Mouse (Mus musculus) hindbrain, embryonic 16.5 days (tissue): ENCODE measurements around the gene Tulp2. TPM values are rescaled to one million over a fixed set of nuclear protein-coding genes. Genes with fewer than 3 reads are reported as not detected.
"Not testable (repeated sequence)": the region's sequence is repeated elsewhere in the genome, so short reads cannot be mapped to it uniquely, and the experiment has no call there.

Experiments used
- ATAC-seq: fragments of 200-750 bp; cut with Nextera tagmentation; 2 replicates; pipeline ENCODE4 v1.8.0; 2017; ENCODE audit warnings: moderate TSS enrichment, moderate library complexity
- H3K27ac ChIP-seq: fragments of 300-500 bp; sonication (generic); 2 replicates; pipeline ENCODE4 v1.5.1; 2014; ENCODE audit warnings: low read depth, mild to moderate bottlenecking, control low read depth, low read length, moderate library complexity
- H3K27me3 ChIP-seq: fragments of 300-500 bp; sonication (generic); replicated peaks from 2 replicates; pipeline ENCODE4 v1.6.1; 2014; ENCODE audit warnings: low read length; ENCODE audit not compliant: control insufficient read depth, insufficient read depth
- H3K36me3 ChIP-seq: fragments of 300-500 bp; sonication (generic); 2 replicates; pipeline ENCODE4 v1.6.1; 2014; ENCODE audit warnings: mild to moderate bottlenecking, low read length, moderate library complexity, mixed read lengths; ENCODE audit not compliant: control insufficient read depth, insufficient read depth
- H3K4me1 ChIP-seq: fragments of 300-500 bp; sonication (generic); 2 replicates; pipeline ENCODE4 v1.6.1; 2014; ENCODE audit warnings: low read depth, low read length; ENCODE audit not compliant: control insufficient read depth, insufficient read depth
- H3K4me2 ChIP-seq: fragments of 300-500 bp; sonication (generic); 2 replicates; pipeline ENCODE4 v1.6.1; 2014; ENCODE audit warnings: mild to moderate bottlenecking, low read length, control low read depth, moderate library complexity
- H3K4me3 ChIP-seq: fragments of 300-500 bp; sonication (generic); 2 replicates; pipeline ENCODE4 v1.5.1; 2014; ENCODE audit warnings: mild to moderate bottlenecking, low read length, control low read depth, moderate library complexity
- H3K9ac ChIP-seq: fragments of 300-500 bp; sonication (generic); 2 replicates; pipeline ENCODE4 v1.6.1; 2014; ENCODE audit warnings: low read depth, mild to moderate bottlenecking, control low read depth, low read length, moderate library complexity
- H3K9me3 ChIP-seq: fragments of 300-500 bp; sonication (generic); 2 replicates; pipeline ENCODE4 v1.6.1; 2014; ENCODE audit warnings: mild to moderate bottlenecking, low read length, moderate library complexity; ENCODE audit not compliant: control insufficient read depth
- WGBS: fragments of 180-500 bp; shearing (Covaris S2); extraction: QIAGEN DNeasy Blood & Tissue Kit; methylation state at CpG from one replicate; pipeline ENCODE4 v1.1.7; 2014; 5-methylcytosine and 5-hydroxymethylcytosine counted together
- polyA plus RNA-seq: library from polyadenylated mRNA; unstranded; fragments of >200 nt; fragmentation: Nextera tagmentation; extraction: Ambion mirVana; gene quantifications from 2 replicates; pipeline ENCODE4 v1.2.1, GENCODE M21; 2015

The Tulp2 gene
- polyA plus RNA-seq, 1 experiment from 2014 or later, result 0.20 TPM

- WGBS, result under 1% methylated on average over 44 of the region's 44 CpGs
- peak; percentile 93 for ATAC-seq
These were observed 28.5 kb downstream of the Tulp2 start, which contains the start of gene Nucb1 for GRCm38 (mm10) chr7:45509912-45510787. Gene Nucb1 (minus strand): TSS chr7:45510406.

GRCm38 (mm10) chr7:45514411-45514810 is 32.7 kb downstream of the Tulp2 start:
- H3K36me3 ChIP-seq, result no peaks in the 10 kb centered on the region
- 86% methylated on average over 7 of the region's 7 CpGs for WGBS
- H3K27me3 ChIP-seq, result no peaks in the 10 kb centered on the region
- H3K9me3 ChIP-seq, result no peaks in the 10 kb centered on the region
- no peak overlapping the region for H3K4me3 ChIP-seq
- no peak overlapping the region for H3K27ac ChIP-seq
- peaks cover 3% of the 10 kb centered on the region for H3K4me1 ChIP-seq
- H3K4me2 ChIP-seq, result no peak overlapping the region
- no peak for ATAC-seq
- no peak overlapping the region for H3K9ac ChIP-seq

More at GRCm38 (mm10) chr7:45509912-45510787, 28.5 kb downstream of the Tulp2 start, which contains the start of gene Nucb1:
- Histone ChIP-seq H3K4me2 (peak within 1 kb of the TSS; percentile 96), H3K4me3 (peak within 1 kb of the TSS; percentile 84), H3K27ac (peak within 1 kb of the TSS; percentile 89), H3K36me3 (peaks cover 4% of the 10 kb centered on the region; the same call in 1 of the 2 replicates), H3K9ac (peak within 1 kb of the TSS; percentile 87), H3K4me1 (peaks cover 15% of the 10 kb centered on the region), H3K9me3 (no peaks in the 10 kb centered on the region), H3K27me3 (no peaks in the 10 kb centered on the region)

- no peak overlapping the region for H3K4me3 ChIP-seq
- no peak overlapping the region for H3K9ac ChIP-seq
- no peak overlapping the region for H3K27ac ChIP-seq
- no peaks in the 10 kb centered on the region for H3K4me1 ChIP-seq
- no peaks in the 10 kb centered on the region for H3K27me3 ChIP-seq
- no peaks in the 10 kb centered on the region for H3K36me3 ChIP-seq
- H3K9me3 ChIP-seq, result no peaks in the 10 kb centered on the region
- 23% methylated on average over 16 of the region's 16 CpGs for WGBS
- no peak overlapping the region for H3K4me2 ChIP-seq
- ATAC-seq, result no peak
These were observed 33.8 kb downstream of the Tulp2 start for GRCm38 (mm10) chr7:45515436-45515835.

- H3K27ac ChIP-seq, H3K9ac ChIP-seq, H3K4me3 ChIP-seq, H3K9me3 ChIP-seq, H3K36me3 ChIP-seq, ATAC-seq, H3K4me1 ChIP-seq, H3K4me2 ChIP-seq, H3K27me3 ChIP-seq: not testable (repeated sequence)
- WGBS, result 74% methylated on average over 5 of the region's 5 CpGs
These were observed 35.2 kb downstream of the Tulp2 start for GRCm38 (mm10) chr7:45516846-45517245.

- H3K4me3 ChIP-seq, result no peak overlapping the region
- ATAC-seq, result no peak
These were observed 36.9 kb downstream of the Tulp2 start for GRCm38 (mm10) chr7:45518618-45519017.

GRCm38 (mm10) chr7:45519345-45520120 is 37.9 kb downstream of the Tulp2 start:
- H3K4me2 ChIP-seq, result no peak overlapping the region
- no peak overlapping the region for H3K27ac ChIP-seq
- WGBS, result 78% methylated on average over 8 of the region's 8 CpGs
- H3K4me3 ChIP-seq, result no peak overlapping the region
- H3K27me3 ChIP-seq, result no peaks in the 10 kb centered on the region
- H3K9ac ChIP-seq, result no peak overlapping the region
- no peak for ATAC-seq
- H3K9me3 ChIP-seq, result no peaks in the 10 kb centered on the region
- H3K4me1 ChIP-seq, result peaks cover 10% of the 10 kb centered on the region
- H3K36me3 ChIP-seq, result peaks cover 2% of the 10 kb centered on the region; the same call in 1 of the 2 replicates

More at GRCm38 (mm10) chr7:45518618-45519017, 36.9 kb downstream of the Tulp2 start:
- no peaks in the 10 kb centered on the region for H3K9me3 ChIP-seq
- H3K9ac ChIP-seq, result no peak overlapping the region
- peaks cover 8% of the 10 kb centered on the region for H3K4me1 ChIP-seq
- H3K36me3 ChIP-seq, result peaks cover 2% of the 10 kb centered on the region; the same call in 1 of the 2 replicates
- no peak overlapping the region for H3K27ac ChIP-seq
- no peak overlapping the region for H3K4me2 ChIP-seq
- 90% methylated on average over 16 of the region's 16 CpGs for WGBS
- H3K27me3 ChIP-seq, result no peaks in the 10 kb centered on the region

GRCm38 (mm10) chr7:45520605-45521004 is 38.9 kb downstream of the Tulp2 start:
- peaks cover 21% of the 10 kb centered on the region for H3K4me1 ChIP-seq
- no peak overlapping the region for H3K4me3 ChIP-seq
- H3K9ac ChIP-seq, result no peak overlapping the region
- H3K27me3 ChIP-seq, result no peaks in the 10 kb centered on the region
- no peak for ATAC-seq
- 91% methylated on average over 7 of the region's 7 CpGs for WGBS
- no peaks in the 10 kb centered on the region for H3K9me3 ChIP-seq
- no peak overlapping the region for H3K4me2 ChIP-seq
- H3K36me3 ChIP-seq, result peaks cover 2% of the 10 kb centered on the region; the same call in 1 of the 2 replicates
- H3K27ac ChIP-seq, result no peak overlapping the region

GRCm38 (mm10) chr7:45521728-45522184 is 40.1 kb downstream of the Tulp2 start:
- peak overlapping the region; percentile 75 for H3K9ac ChIP-seq
- peak; percentile 83 for ATAC-seq
- WGBS, result under 1% methylated on average over 28 of the region's 28 CpGs
- peak overlapping the region; percentile 56 for H3K4me3 ChIP-seq
- H3K27me3 ChIP-seq, result no peaks in the 10 kb centered on the region
- peaks cover 24% of the 10 kb centered on the region for H3K4me1 ChIP-seq
- H3K36me3 ChIP-seq, result peaks cover 2% of the 10 kb centered on the region; the same call in 1 of the 2 replicates
- peak overlapping the region; percentile 61 for H3K4me2 ChIP-seq
- H3K9me3 ChIP-seq, result no peaks in the 10 kb centered on the region
- peak overlapping the region; percentile 85 for H3K27ac ChIP-seq
